Mouse (Mus musculus) brown adipose tissue, adult 24 weeks (tissue): Measurements from ENCODE around the gene Shf. TPM values are rescaled to one million over a fixed set of nuclear protein-coding genes. Genes with fewer than 3 reads are reported as not detected.

ENCODE experiments used
- H3K27ac ChIP-seq: fragments of 200-500 bp; replicated peaks from 2 replicates; pipeline ENCODE4 v1.5.1; 2012; ENCODE audit warnings: low read depth, mild to moderate bottlenecking, low read length
- H3K4me1 ChIP-seq: fragments of 200-500 bp; 2 replicates; pipeline ENCODE4 v1.6.1; 2012; ENCODE audit warnings: low read length, mixed read lengths; ENCODE audit not compliant: control insufficient read depth, insufficient read depth, insufficient read length
- H3K4me3 ChIP-seq: fragments of 200-500 bp; 2 replicates; pipeline ENCODE4 v1.5.1; 2012; ENCODE audit warnings: low read depth, mild to moderate bottlenecking, low read length, moderate library complexity; ENCODE audit not compliant: insufficient read depth
- polyA plus RNA-seq: library from polyadenylated mRNA; stranded (reverse); fragments of >200 nt; gene quantifications from 2 replicates; pipeline ENCODE4 v1.2.4, GENCODE M21; 2012; ENCODE audit not compliant: missing spikeins, insufficient read depth, insufficient read length

Shf gene
- polyA plus RNA-seq, 1 experiment = 3.1 TPM

GRCm38 (mm10) chr2:122375391-122375991 is 6.5 kb upstream of the Shf start:
- peak overlapping the region; percentile 72 for H3K4me3 ChIP-seq
- peaks cover 8% of the 10 kb centered on the region for H3K4me1 ChIP-seq
- peak overlapping the region; percentile 72 for H3K27ac ChIP-seq

DNA sequence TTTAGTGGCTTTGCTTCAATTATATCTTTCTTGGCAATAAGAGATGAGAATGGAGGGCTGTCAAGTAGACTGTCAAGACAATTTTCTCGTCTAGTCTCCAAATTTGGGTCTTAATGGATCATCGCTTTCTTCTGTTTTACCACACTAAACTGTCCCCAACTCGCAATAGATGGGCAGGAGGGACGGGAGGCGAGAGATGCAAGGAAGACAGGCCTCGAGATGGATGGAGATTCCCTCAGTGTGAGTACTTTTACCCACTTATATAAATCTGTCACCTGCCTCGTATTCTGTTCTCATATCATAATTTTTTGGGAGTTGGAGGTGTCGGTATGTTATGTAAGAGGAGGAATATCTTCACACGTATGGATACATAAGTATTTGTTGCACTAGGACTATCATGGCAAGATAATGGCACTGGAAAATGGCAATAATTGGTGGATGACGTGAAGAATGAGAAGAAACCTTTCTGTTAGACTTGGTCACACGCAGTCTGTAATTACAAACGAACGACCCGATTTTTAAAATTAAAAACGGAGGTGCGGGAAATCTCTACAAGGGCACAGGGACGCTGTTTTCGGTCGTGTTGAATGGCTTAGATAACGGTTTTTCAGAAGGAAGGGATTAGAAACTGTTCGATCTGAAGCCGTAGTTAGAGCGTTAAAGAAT is 5.8 kb upstream of the Shf start:
- Histone ChIP-seq H3K4me1 (peaks cover 3% of the 10 kb centered on the region), H3K27ac (peak overlapping the region; percentile 47; the same call in 1 of the 2 replicates), H3K4me3 (peak overlapping the region; percentile 66)

GRCm38 (mm10) chr2:122374012-122374411 is 5.0 kb upstream of the Shf start:
- Histone ChIP-seq H3K4me3 (no peak overlapping the region), H3K4me1 (peaks cover 4% of the 10 kb centered on the region), H3K27ac (no peak overlapping the region)

- no peak overlapping the region for H3K27ac ChIP-seq
- H3K4me1 ChIP-seq = 0 out of 2 replicates have a peak, but pooled peaks cover 2% of the 10 kb centered on the region
- H3K4me3 ChIP-seq = no peak overlapping the region
Observed at GRCm38 (mm10) chr2:122372541-122372940, 3.6 kb upstream of the Shf start.

DNA sequence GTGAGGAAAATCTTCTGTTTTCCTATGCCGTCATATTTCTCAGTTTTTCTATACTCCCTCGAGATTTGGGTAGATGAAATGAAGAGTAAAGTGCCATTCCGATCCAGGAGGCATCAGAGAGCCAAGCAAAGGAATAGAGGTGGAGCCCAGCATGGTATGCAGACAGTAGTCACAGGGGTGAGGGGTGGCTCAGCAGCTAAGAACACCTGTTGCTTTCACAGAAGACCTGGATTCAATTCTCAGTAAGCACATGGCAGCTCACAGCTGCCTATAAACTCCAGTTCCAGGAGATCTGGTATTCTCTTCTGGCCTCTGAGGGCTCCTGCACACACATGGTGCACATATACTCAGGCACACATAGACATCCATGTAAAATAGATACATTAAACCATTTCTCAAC is 3.1 kb upstream of the Shf start:
- Histone ChIP-seq H3K27ac (no peak overlapping the region), H3K4me3 (no peak overlapping the region), H3K4me1 (peaks cover 4% of the 10 kb centered on the region)

DNA sequence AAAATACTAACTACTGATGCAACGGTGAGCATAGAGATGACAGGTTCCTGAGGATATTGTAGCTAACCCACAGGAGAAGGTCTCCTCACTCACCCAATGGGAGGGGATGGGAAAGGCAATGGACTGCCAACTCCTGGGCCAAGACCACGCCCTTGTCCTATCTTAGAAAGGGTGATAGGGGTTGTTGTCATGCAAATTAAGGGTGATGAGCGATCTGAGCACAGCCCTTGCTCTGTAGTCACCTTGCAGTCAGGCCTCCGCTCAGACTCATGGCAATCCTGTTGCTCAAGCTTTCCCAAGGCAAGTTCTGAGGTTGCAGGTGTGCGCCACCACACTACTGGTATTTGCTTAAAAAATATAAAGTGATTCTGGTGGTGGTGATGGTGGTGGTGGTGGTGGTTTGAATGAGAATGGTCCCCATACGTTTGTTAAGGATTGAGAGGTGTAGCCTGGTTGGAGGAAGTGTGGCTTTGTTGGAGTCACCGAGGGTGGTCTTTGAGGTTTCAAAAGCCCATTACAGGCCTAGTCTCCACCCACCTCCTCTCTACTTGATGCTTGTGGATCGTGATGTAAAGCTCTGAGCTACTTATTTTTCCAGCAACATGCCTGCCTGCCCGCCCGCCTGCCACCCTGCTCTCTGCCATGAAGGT is 1.3 kb upstream of the Shf start:
- peaks cover 5% of the 10 kb centered on the region for H3K4me1 ChIP-seq
- H3K27ac ChIP-seq = no peak overlapping the region
- no peak overlapping the region for H3K4me3 ChIP-seq

DNA sequence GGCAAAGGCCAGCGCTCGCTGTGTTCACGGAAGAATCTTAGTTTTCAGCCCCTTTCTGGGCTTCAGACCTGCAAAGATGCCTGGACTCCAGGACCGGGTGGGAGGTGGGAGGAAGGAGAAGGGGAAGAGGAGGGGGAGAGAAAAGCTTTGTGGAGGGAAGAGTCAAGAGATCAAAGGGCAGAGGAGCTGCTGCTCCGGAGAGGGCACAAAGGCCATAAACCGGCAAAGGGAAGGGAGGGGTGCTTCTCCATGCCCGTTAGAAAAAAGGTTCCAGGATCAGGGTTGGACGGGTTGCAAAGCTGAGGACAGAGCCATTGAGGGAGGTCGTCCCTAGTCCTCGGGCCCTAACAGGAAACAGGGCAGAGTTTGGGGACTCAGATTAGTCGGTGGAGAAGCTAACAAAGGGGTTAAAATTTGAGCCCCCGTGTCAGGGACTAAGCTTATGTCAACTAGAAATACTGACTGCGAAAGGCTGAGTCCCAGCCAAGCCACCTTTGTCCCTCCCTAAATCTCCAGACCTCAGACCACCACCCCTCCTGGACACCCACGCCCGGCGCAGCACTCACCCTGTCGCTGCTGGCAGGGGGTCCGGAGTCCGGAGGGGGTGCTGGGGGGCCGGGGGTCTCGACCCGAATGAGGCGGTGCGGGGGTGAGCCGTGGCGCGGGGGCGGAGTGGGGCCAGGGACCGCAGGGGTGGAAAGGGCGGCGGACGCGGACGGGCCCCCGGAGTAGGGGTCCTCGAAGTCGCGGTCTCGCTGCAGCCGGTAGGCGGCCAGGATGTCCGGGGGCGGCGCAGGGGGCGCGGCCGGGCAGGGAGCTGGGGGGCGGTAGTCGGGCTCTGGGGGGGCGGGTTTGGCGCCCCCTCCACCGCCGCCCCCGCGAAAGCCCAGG is 636 bp downstream of the Shf start:
- Histone ChIP-seq H3K4me3 (peak overlapping the region; percentile 65), H3K27ac (no peak overlapping the region), H3K4me1 (peaks cover 5% of the 10 kb centered on the region)

- Histone ChIP-seq H3K4me1 (peaks cover 5% of the 10 kb centered on the region), H3K27ac (no peak overlapping the region), H3K4me3 (peak overlapping the region; percentile 65)
Observed at GRCm38 (mm10) chr2:122367701-122368080, 1.3 kb downstream of the Shf start.

- H3K4me3 ChIP-seq = peak overlapping the region; percentile 14; the same call in 1 of the 2 replicates
- peaks cover 5% of the 10 kb centered on the region for H3K4me1 ChIP-seq
- no peak overlapping the region for H3K27ac ChIP-seq
Observed at GRCm38 (mm10) chr2:122367181-122367580, 1.8 kb downstream of the Shf start.

DNA sequence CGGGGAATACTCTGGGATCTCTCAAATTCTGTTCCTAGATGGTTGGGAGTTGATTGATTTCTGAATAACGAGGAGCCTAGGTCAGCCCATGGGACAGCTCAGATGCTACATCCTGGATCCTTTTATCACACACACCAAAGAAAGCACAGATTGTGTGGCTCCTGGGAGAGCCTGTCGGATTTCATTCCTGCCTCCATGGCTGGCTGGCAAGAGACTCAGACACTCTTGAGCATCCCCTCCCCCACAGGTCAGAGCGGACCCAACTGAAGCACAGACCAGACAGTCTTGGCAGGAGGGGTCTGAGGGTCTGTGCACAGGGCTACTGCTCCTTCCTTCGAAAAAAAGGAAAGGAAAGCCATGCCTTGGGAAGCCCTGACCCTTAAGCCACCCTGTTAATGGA is 2.3 kb downstream of the Shf start:
- Histone ChIP-seq H3K27ac (no peak overlapping the region), H3K4me1 (peaks cover 5% of the 10 kb centered on the region), H3K4me3 (no peak overlapping the region)

GRCm38 (mm10) chr2:122366039-122366438 is 2.9 kb downstream of the Shf start:
- H3K4me3 ChIP-seq = no peak overlapping the region
- no peak overlapping the region for H3K27ac ChIP-seq
- H3K4me1 ChIP-seq = peaks cover 5% of the 10 kb centered on the region

GRCm38 (mm10) chr2:122365244-122365866 is 3.6 kb downstream of the Shf start:
- no peak overlapping the region for H3K4me3 ChIP-seq
- no peak overlapping the region for H3K27ac ChIP-seq
- peaks cover 5% of the 10 kb centered on the region for H3K4me1 ChIP-seq

GRCm38 (mm10) chr2:122364352-122364944 is 4.5 kb downstream of the Shf start:
- H3K4me3 ChIP-seq = no peak overlapping the region
- H3K4me1 ChIP-seq = peaks cover 3% of the 10 kb centered on the region
- H3K27ac ChIP-seq = no peak overlapping the region
